Mouse (Mus musculus) monocyte, adult 59 days (primary cell): ENCODE results near the gene Asgr1. TPM values are rescaled to one million over a fixed set of nuclear protein-coding genes. Genes with fewer than 3 reads are reported as not detected.

Source experiments
- total RNA-seq, 2 experiments: library from RNA; stranded (reverse); gene quantifications; one replicate each; pipeline ENCODE4 v1.2.4; 2023

Gene Asgr1
- total RNA-seq: not detected

GRCm38 (mm10) chr11:70053898-70054570 is at the start of gene Asgr1:
Asgr1 (plus strand) TSS chr11:70054085.

GRCm38 (mm10) chr11:70014880-70015558 is 38.9 kb upstream of the Asgr1 start, which contains the start of gene Acadvl:
Acadvl (minus strand) TSS chr11:70015411.

GRCm38 (mm10) chr11:70016669-70017068 is 37.2 kb upstream of the Asgr1 start, which contains the start of gene Dlg4:
Dlg4 (plus strand) TSS chr11:70016942.

GRCm38 (mm10) chr11:70091986-70092783 is 38.3 kb downstream of the Asgr1 start, which contains the start of gene Asgr2:
Asgr2 (plus strand) TSS chr11:70092644.

Other genes with a start within 250 kb of the Asgr1 start
- not detected for gene Tmem102, start 248.5 kb upstream of the Asgr1 start, total RNA-seq
- not detected for gene Gm39566, start 238.8 kb upstream of the Asgr1 start, total RNA-seq
- gene Spem2, start 235.6 kb upstream of the Asgr1 start, total RNA-seq: not detected
- gene Spem1, start 231.9 kb upstream of the Asgr1 start, total RNA-seq: not detected
- 1 to 10 TPM; 1.9 to 2.6 TPM for gene Nlgn2, start 216.3 kb upstream of the Asgr1 start, total RNA-seq
- gene Tmem256, start 215.6 kb upstream of the Asgr1 start, total RNA-seq: 100 to 1,000 TPM; 100 to 117 TPM
- gene Plscr3, start 207.7 kb upstream of the Asgr1 start, total RNA-seq: 10 to 100 TPM; 39.8 to 43.6 TPM
- gene Tnk1, start 195.4 kb upstream of the Asgr1 start, total RNA-seq: not detected
- not detected for gene Tmem95, start 176.1 kb upstream of the Asgr1 start, total RNA-seq
- gene Kctd11, start 172.7 kb upstream of the Asgr1 start, total RNA-seq: 1 to 10 TPM; 6.0 TPM
- 10 to 100 TPM; 10.4 to 12.2 TPM for gene Acap1, start 158.5 kb upstream of the Asgr1 start, total RNA-seq
- under 1 TPM; 0.31 to 0.49 TPM for gene 2810408A11Rik, start 153.1 kb upstream of the Asgr1 start, total RNA-seq
- gene Neurl4, start 153.0 kb upstream of the Asgr1 start, total RNA-seq: 10 to 100 TPM; 30.0 to 30.4 TPM
- 100 to 1,000 TPM; 110 to 112 TPM for gene Gps2, start 140.2 kb upstream of the Asgr1 start, total RNA-seq
- gene Eif5a, start 132.1 kb upstream of the Asgr1 start, total RNA-seq: 100 to 1,000 TPM; 407 to 410 TPM
- gene Ybx2, start 118.3 kb upstream of the Asgr1 start, total RNA-seq: 1 to 10 TPM in 1 of 2 experiments, not detected in 1; 1.6 TPM
- not detected for gene Slc2a4, start 105.9 kb upstream of the Asgr1 start, total RNA-seq
- not detected for gene Cldn7, start 89.3 kb upstream of the Asgr1 start, total RNA-seq
- gene Ctdnep1, start 72.9 kb upstream of the Asgr1 start, total RNA-seq: 100 to 1,000 TPM; 107 to 143 TPM
- 10 to 100 TPM; 44.3 to 49.5 TPM for gene Elp5, start 71.6 kb upstream of the Asgr1 start, total RNA-seq
- 100 to 1,000 TPM; 469 to 485 TPM for gene Gabarap, start 62.9 kb upstream of the Asgr1 start, total RNA-seq
- 10 to 100 TPM; 64.3 to 77.5 TPM for gene Phf23, start 58.3 kb upstream of the Asgr1 start, total RNA-seq
- 10 to 100 TPM; 30.2 to 33.6 TPM for gene Dvl2, start 53.5 kb upstream of the Asgr1 start, total RNA-seq
- gene Acadvl, start 38.7 kb upstream of the Asgr1 start, total RNA-seq: 10 to 100 TPM; 43.9 to 56.5 TPM
- gene Dlg4, start 37.1 kb upstream of the Asgr1 start, total RNA-seq: 10 to 100 TPM; 11.0 to 19.4 TPM
- gene Asgr2, start 38.6 kb downstream of the Asgr1 start, total RNA-seq: 1 to 10 TPM; 3.7 to 3.8 TPM
- 1 to 10 TPM; 7.0 to 7.1 TPM for gene Mgl2, start 76.2 kb downstream of the Asgr1 start, total RNA-seq
- gene Clec10a, start 102.1 kb downstream of the Asgr1 start, total RNA-seq: 10 to 100 TPM; 57.0 to 63.9 TPM
- gene Slc16a11, start 158.7 kb downstream of the Asgr1 start, total RNA-seq: not detected
- 1 to 10 TPM; 4.2 to 6.0 TPM for gene Slc16a13, start 167.0 kb downstream of the Asgr1 start, total RNA-seq
- gene Bcl6b, start 175.7 kb downstream of the Asgr1 start, total RNA-seq: not detected
- 10 to 100 TPM; 43.5 to 48.2 TPM for gene 0610010K14Rik, start 183.8 kb downstream of the Asgr1 start, total RNA-seq
- 1 to 10 TPM; 4.6 to 5.0 TPM for gene Gm21988, start 185.7 kb downstream of the Asgr1 start, total RNA-seq
- gene Rnasek, start 185.8 kb downstream of the Asgr1 start, total RNA-seq: 100 to 1,000 TPM; 119 to 173 TPM
- gene Alox12, start 201.3 kb downstream of the Asgr1 start, total RNA-seq: under 1 TPM in 1 of 2 experiments, not detected in 1; 0.21 TPM